Mouse (Mus musculus) layer of hippocampus, postnatal 25 days (tissue): Measurements from ENCODE around the gene Mllt6. TPM values are rescaled to one million over a fixed set of nuclear protein-coding genes. Genes with fewer than 3 reads are reported as not detected.

ENCODE experiments used
- DNase-seq, 2 experiments: peaks; one replicate each; pipeline ENCODE4 v3.0.0; 2022; ENCODE audit warnings: mixed read lengths in 2 of 2, low spot score in 1 of 2; ENCODE audit errors: extremely low spot score in 1 of 2
- total RNA-seq, 2 experiments: library from RNA; stranded (reverse); gene quantifications; 2 replicates each; pipeline ENCODE4 v1.2.3; 2021

The Mllt6 gene
- total RNA-seq, 2 experiments from 2014 or later, result 88.5 to 105 TPM

- no peak for DNase-seq
Observed at GRCm38 (mm10) chr11:97664771-97665240, 1.6 kb downstream of the Mllt6 start.

- DNase-seq, result no peak
Observed at GRCm38 (mm10) chr11:97665431-97665830, 2.2 kb downstream of the Mllt6 start.

GRCm38 (mm10) chr11:97666221-97666620 is 3.0 kb downstream of the Mllt6 start:
- no peak for DNase-seq

GRCm38 (mm10) chr11:97666794-97667193 is 3.6 kb downstream of the Mllt6 start:
- no peak for DNase-seq

- no peak for DNase-seq
Observed at GRCm38 (mm10) chr11:97668160-97668559, 4.9 kb downstream of the Mllt6 start.

- no peak for DNase-seq
Observed at GRCm38 (mm10) chr11:97669268-97669667, 6.1 kb downstream of the Mllt6 start.

GRCm38 (mm10) chr11:97669829-97670228 is 6.6 kb downstream of the Mllt6 start:
- DNase-seq, result no peak

GRCm38 (mm10) chr11:97670234-97671176 is 7.3 kb downstream of the Mllt6 start:
- DNase-seq, result no peak

GRCm38 (mm10) chr11:97671177-97671527 is 7.9 kb downstream of the Mllt6 start:
- DNase-seq, result no peak

- DNase-seq, result no peak
Observed at GRCm38 (mm10) chr11:97673148-97673547, 9.9 kb downstream of the Mllt6 start.

GRCm38 (mm10) chr11:97676050-97676754 is 13.0 kb downstream of the Mllt6 start:
- DNase-seq, result no peak

- no peak for DNase-seq
Observed at GRCm38 (mm10) chr11:97677381-97677780, 14.2 kb downstream of the Mllt6 start.

GRCm38 (mm10) chr11:97677842-97678241 is 14.6 kb downstream of the Mllt6 start:
- no peak for DNase-seq

GRCm38 (mm10) chr11:97678301-97678700 is 15.1 kb downstream of the Mllt6 start:
- no peak for DNase-seq

- DNase-seq, result no peak
Observed at GRCm38 (mm10) chr11:97680430-97680829, 17.2 kb downstream of the Mllt6 start.

GRCm38 (mm10) chr11:97682504-97683055 is 19.4 kb downstream of the Mllt6 start:
- no peak for DNase-seq

- no peak for DNase-seq
Observed at GRCm38 (mm10) chr11:97684063-97684680, 21.0 kb downstream of the Mllt6 start.

- no peak for DNase-seq
Observed at GRCm38 (mm10) chr11:97684766-97685165, 21.6 kb downstream of the Mllt6 start.

GRCm38 (mm10) chr11:97685613-97686321 is 22.6 kb downstream of the Mllt6 start, which contains the start of gene Cisd3:
Cisd3 (plus strand) TSS chr11:97685826.
- DNase-seq, result peak; percentile 68 to 74

- no peak for DNase-seq
Observed at GRCm38 (mm10) chr11:97686322-97686908, 23.2 kb downstream of the Mllt6 start.
